Mouse (Mus musculus) MEL (cell line): ENCODE results near the gene Hdac7. TPM values are rescaled to one million over a fixed set of nuclear protein-coding genes. Genes with fewer than 3 reads are reported as not detected.

Experiments used
- DNase-seq: peaks from one replicate; pipeline ENCODE4 v3.0.0; 2011; ENCODE audit warnings: low read depth, low spot score
- H3K27ac ChIP-seq: 2 replicates; pipeline ENCODE4 v1.5.1; 2012; ENCODE audit warnings: low read depth, mild to moderate bottlenecking, control low read depth, low read length, moderate library complexity; ENCODE audit not compliant: control insufficient read depth
- H3K27me3 ChIP-seq, 2 experiments: fragments of 150-350 bp in 1 of 2; sonication (generic) in 1 of 2; 2 replicates each; pipeline ENCODE4 v1.6.1; 2012; ENCODE audit warnings: low read length in 2 of 2, mild to moderate bottlenecking in 2 of 2, improper control_type of control experiment in 1 of 2, moderate library complexity in 1 of 2; ENCODE audit not compliant: insufficient read depth in 2 of 2, control insufficient read depth in 1 of 2
- H3K36me3 ChIP-seq, 2 experiments: 2 replicates each; pipeline ENCODE4 v1.6.1; 2012 to 2014; ENCODE audit warnings: low read length in 2 of 2, improper control_type of control experiment in 1 of 2, inconsistent platforms in 1 of 2, mild to moderate bottlenecking in 1 of 2; ENCODE audit not compliant: insufficient read depth in 2 of 2, control insufficient read depth in 1 of 2
- H3K4me1 ChIP-seq, 2 experiments: fragments of 150-350 bp in 1 of 2; sonication (generic) in 1 of 2; 2 replicates each; pipeline ENCODE4 v1.6.1; 2012; ENCODE audit warnings: low read length in 2 of 2, improper control_type of control experiment in 1 of 2, mild to moderate bottlenecking in 1 of 2; ENCODE audit not compliant: insufficient read depth in 2 of 2, control insufficient read depth in 1 of 2
- H3K4me3 ChIP-seq, 2 experiments: fragments of 150-350 bp in 1 of 2; sonication (generic) in 1 of 2; 2 replicates each; pipeline ENCODE4 v1.5.1; 2012; ENCODE audit warnings: low read depth in 2 of 2, low read length in 2 of 2, mild to moderate bottlenecking in 2 of 2, moderate library complexity in 2 of 2, control low read depth in 1 of 2, improper control_type of control experiment in 1 of 2; ENCODE audit not compliant: control insufficient read depth in 1 of 2, insufficient read depth in 1 of 2
- H3K79me2 ChIP-seq: 2 replicates; pipeline ENCODE4 v1.6.1; 2012; ENCODE audit warnings: mild to moderate bottlenecking, low read length, moderate library complexity; ENCODE audit not compliant: control insufficient read depth, poor library complexity, insufficient read depth
- H3K9ac ChIP-seq: 2 replicates; pipeline ENCODE4 v1.6.1; 2012; ENCODE audit warnings: low read depth, mild to moderate bottlenecking, control low read depth, low read length, moderate library complexity; ENCODE audit not compliant: control insufficient read depth, poor library complexity, severe bottlenecking
- H3K9me3 ChIP-seq: fragments of 150-350 bp; sonication (generic); replicated peaks from 2 replicates; pipeline ENCODE4 v1.6.1; 2012; ENCODE audit warnings: mild to moderate bottlenecking, low read length, improper control_type of control experiment, moderate library complexity; ENCODE audit not compliant: insufficient read depth
- BHLHE40 ChIP-seq: IDR thresholded peaks from 2 replicates; pipeline ENCODE4 v1.6.1; 2012; ENCODE audit warnings: low read depth, mild to moderate bottlenecking, inconsistent platforms, low read length, improper control_type of control experiment, borderline replicate concordance
- CHD1 ChIP-seq: IDR thresholded peaks from 2 replicates; pipeline ENCODE4 v1.6.1; 2012; ENCODE audit warnings: low read depth, mild to moderate bottlenecking, inconsistent platforms, low read length, improper control_type of control experiment
- ELF1 ChIP-seq: IDR thresholded peaks from 2 replicates; pipeline ENCODE4 v1.6.1; 2014; ENCODE audit warnings: low read depth, mild to moderate bottlenecking, inconsistent platforms, low read length, improper control_type of control experiment, moderate library complexity
- EP300 ChIP-seq, 2 experiments: IDR thresholded peaks; 2 replicates each; pipeline ENCODE4 v1.6.1; 2011; ENCODE audit warnings: improper control_type of control experiment in 2 of 2, low read length in 2 of 2, low read depth in 1 of 2, mild to moderate bottlenecking in 1 of 2
- ETS1 ChIP-seq: IDR thresholded peaks from 2 replicates; pipeline ENCODE4 v1.6.1; 2012; ENCODE audit warnings: low read depth, mild to moderate bottlenecking, inconsistent platforms, low read length, improper control_type of control experiment, moderate library complexity
- GATA1 ChIP-seq: IDR thresholded peaks from 2 replicates; pipeline ENCODE4 v1.6.1; 2011; ENCODE audit warnings: low read depth, low read length, improper control_type of control experiment
- HCFC1 ChIP-seq: IDR thresholded peaks from 2 replicates; pipeline ENCODE4 v1.6.1; 2012; ENCODE audit warnings: low read depth, mild to moderate bottlenecking, inconsistent platforms, low read length, improper control_type of control experiment, moderate library complexity
- JUND ChIP-seq: IDR thresholded peaks from 2 replicates; pipeline ENCODE4 v1.6.1; 2011; ENCODE audit warnings: low read depth, mild to moderate bottlenecking, improper control_type of control experiment, low read length
- KAT2A ChIP-seq: conservative IDR thresholded peaks from 2 replicates; pipeline ENCODE4 v1.6.1; 2012; ENCODE audit warnings: low read depth, low read length, improper control_type of control experiment, inconsistent platforms
- MAZ ChIP-seq: IDR thresholded peaks from 2 replicates; pipeline ENCODE4 v1.6.1; 2012; ENCODE audit warnings: low read depth, mild to moderate bottlenecking, inconsistent platforms, low read length, improper control_type of control experiment
- MYB ChIP-seq: IDR thresholded peaks from 2 replicates; pipeline ENCODE4 v1.6.1; 2011; ENCODE audit warnings: mild to moderate bottlenecking, low read depth, low read length, improper control_type of control experiment
- MYC ChIP-seq: IDR thresholded peaks from 2 replicates; pipeline ENCODE4 v1.6.1; 2011; ENCODE audit warnings: low read depth, mild to moderate bottlenecking, low read length, improper control_type of control experiment, moderate library complexity
- NELFE ChIP-seq: IDR thresholded peaks from 2 replicates; pipeline ENCODE4 v1.6.1; 2011; ENCODE audit warnings: low read depth, low read length, improper control_type of control experiment
- POLR2A ChIP-seq, 2 experiments: IDR thresholded peaks; 2 replicates each; pipeline ENCODE4 v1.6.1; 2011 to 2012; ENCODE audit warnings: low read length in 2 of 2, mild to moderate bottlenecking in 2 of 2, control low read depth in 1 of 2, improper control_type of control experiment in 1 of 2, low read depth in 1 of 2, moderate library complexity in 1 of 2; ENCODE audit not compliant: control insufficient read depth in 1 of 2, insufficient read depth in 1 of 2, poor library complexity in 1 of 2
- POLR2AphosphoS5 ChIP-seq: IDR thresholded peaks from 2 replicates; pipeline ENCODE4 v1.6.1; 2012; ENCODE audit warnings: low read depth, borderline replicate concordance, mild to moderate bottlenecking, inconsistent platforms, low read length, moderate library complexity, mixed read lengths
- RAD21 ChIP-seq: IDR thresholded peaks from 2 replicates; pipeline ENCODE4 v1.6.1; 2011; ENCODE audit warnings: mild to moderate bottlenecking, low read depth, low read length, improper control_type of control experiment
- RCOR1 ChIP-seq: IDR thresholded peaks from 2 replicates; pipeline ENCODE4 v1.6.1; 2012; ENCODE audit warnings: low read depth, mild to moderate bottlenecking, inconsistent platforms, low read length, improper control_type of control experiment
- SIN3A ChIP-seq: IDR thresholded peaks from 2 replicates; pipeline ENCODE4 v1.6.1; 2012; ENCODE audit warnings: low read length, improper control_type of control experiment, inconsistent platforms
- SMC3 ChIP-seq: IDR thresholded peaks from 2 replicates; pipeline ENCODE4 v1.6.1; 2011; ENCODE audit warnings: low read depth, low read length, improper control_type of control experiment
- TAL1 ChIP-seq: IDR thresholded peaks from 2 replicates; pipeline ENCODE4 v1.6.1; 2012; ENCODE audit warnings: mild to moderate bottlenecking, inconsistent platforms, low read length, moderate library complexity, mixed read lengths
- TBP ChIP-seq: IDR thresholded peaks from 2 replicates; pipeline ENCODE4 v1.8.0; 2011; ENCODE audit warnings: low read depth, low read length, improper control_type of control experiment
- USF2 ChIP-seq, 2 experiments: IDR thresholded peaks; 2 replicates each; pipeline ENCODE4 v1.6.1; 2011 to 2012; ENCODE audit warnings: improper control_type of control experiment in 2 of 2, low read length in 2 of 2, borderline replicate concordance in 1 of 2, inconsistent platforms in 1 of 2, low read depth in 1 of 2, mild to moderate bottlenecking in 1 of 2; ENCODE audit not compliant: insufficient read depth in 1 of 2
- ZC3H11A ChIP-seq: IDR thresholded peaks from 2 replicates; pipeline ENCODE4 v1.6.1; 2012; ENCODE audit warnings: low read depth, mild to moderate bottlenecking, inconsistent platforms, low read length, improper control_type of control experiment
- ZNF384 ChIP-seq: IDR thresholded peaks from 2 replicates; pipeline ENCODE4 v1.6.1; 2012; ENCODE audit warnings: low read depth, mild to moderate bottlenecking, inconsistent platforms, low read length, improper control_type of control experiment
- polyA plus RNA-seq, 2 experiments: library from polyadenylated mRNA; stranded (reverse) in 1 of 2; unstranded in 1 of 2; fragments of >175 nt in 1 of 2; fragments of >200 nt in 1 of 2; gene quantifications; 2 replicates each; pipeline versions ENCODE4 v1.2.1 to v1.2.4; 2012; ENCODE audit warnings: low replicate concordance in 2 of 2, low read depth in 1 of 2; ENCODE audit not compliant: insufficient read length in 2 of 2, insufficient read depth in 1 of 2, missing spikeins in 1 of 2
- total RNA-seq: library from RNA; depleted of rRNA; stranded (reverse); fragments of 300-350 nt; gene quantifications from 2 replicates; pipeline ENCODE4 v1.2.3, GENCODE M21; 2012

Gene Hdac7
- total and polyA plus RNA-seq, 3 experiments, result 100 to 389 TPM; not detected in 1

- TF ChIP-seq MYB (peak; percentile 77), ETS1 (no peak; the same call in 1 of the 2 replicates), EP300 (IDR thresholded peaks at IDR 0.05; ENCODE audit: low read depth in 1 of 2, low read length in 2 of 2) (peak; percentile 71 to 92; a peak in 3 of 4 replicates), TBP (peak; percentile 85), TAL1 (peak; percentile 53), NELFE (peak; percentile 68; the same call in 1 of the 2 replicates), ELF1 (no peak)
Measured at GRCm38 (mm10) chr15:97746748-97747147, 97.6 kb downstream of the Hdac7 start (continued).

GRCm38 (mm10) chr15:97746278-97746677 is 98.0 kb downstream of the Hdac7 start:
- DNase-seq, result no peak
- no peaks in the 10 kb centered on the region for H3K9me3 ChIP-seq
- no peaks in the 10 kb centered on the region for H3K27me3 ChIP-seq
- H3K27ac ChIP-seq, result peak overlapping the region; percentile 82
- H3K9ac ChIP-seq, result peak overlapping the region; percentile 71
- H3K36me3 ChIP-seq, result peaks cover 0 to 38% of the 10 kb centered on the region in 2 experiments; a peak in 2 of 4 replicates
- H3K4me3 ChIP-seq, result peak overlapping the region; percentile 3 to 45
- TF ChIP-seq RCOR1 (peak; percentile 41; the same call in 1 of the 2 replicates), ZNF384 (peak; percentile 98), CHD1 (peak; percentile 65; the same call in 1 of the 2 replicates), MYC (peak; percentile 83; the same call in 1 of the 2 replicates), GATA1 (0 out of 2 replicates have a peak, but pooled peaks have one; percentile 51), BHLHE40 (peak; percentile 58; the same call in 1 of the 2 replicates), SIN3A (no peak), JUND (no peak), ETS1 (peak; percentile 57)
- no peaks in the 10 kb centered on the region; the same call in 1 of the 2 replicates for H3K79me2 ChIP-seq
- peaks cover 9 to 63% of the 10 kb centered on the region in 2 experiments for H3K4me1 ChIP-seq

GRCm38 (mm10) chr15:97745331-97745730 is 99.0 kb downstream of the Hdac7 start:
- peaks cover 0 to 34% of the 10 kb centered on the region in 2 experiments; a peak in 2 of 4 replicates for H3K36me3 ChIP-seq
- peak overlapping the region; percentile 21 to 46 for H3K4me3 ChIP-seq
- no peak for DNase-seq
- H3K27me3 ChIP-seq, result no peaks in the 10 kb centered on the region
- H3K79me2 ChIP-seq, result no peaks in the 10 kb centered on the region; the same call in 1 of the 2 replicates
- H3K4me1 ChIP-seq, result peaks cover 9 to 56% of the 10 kb centered on the region in 2 experiments
- TF ChIP-seq ETS1 (no peak), POLR2AphosphoS5 (no peak), USF2 (IDR thresholded peaks at IDR 0.05; ENCODE audit: borderline replicate concordance in 1 of 2, insufficient read depth in 1 of 2, low read depth in 1 of 2, low read length in 2 of 2) (no peak), NELFE (0 out of 2 replicates have a peak, but pooled peaks have one; percentile 30), ZNF384 (no peak), RAD21 (no peak), SMC3 (no peak), TBP (no peak), MAZ (no peak), HCFC1 (no peak), SIN3A (no peak; the same call in 1 of the 2 replicates), KAT2A (no peak), ZC3H11A (no peak), TAL1 (no peak), POLR2A (IDR thresholded peaks at IDR 0.05; ENCODE audit: control insufficient read depth in 1 of 2, insufficient read depth in 1 of 2, low read depth in 1 of 2, low read length in 2 of 2, poor library complexity in 1 of 2) (peak; percentile 29 to 50; a peak in 2 of 4 replicates)
- H3K9ac ChIP-seq, result peak overlapping the region; percentile 71
- H3K27ac ChIP-seq, result peak overlapping the region; percentile 82
- H3K9me3 ChIP-seq, result no peaks in the 10 kb centered on the region
